In the genomic region with DNA sequence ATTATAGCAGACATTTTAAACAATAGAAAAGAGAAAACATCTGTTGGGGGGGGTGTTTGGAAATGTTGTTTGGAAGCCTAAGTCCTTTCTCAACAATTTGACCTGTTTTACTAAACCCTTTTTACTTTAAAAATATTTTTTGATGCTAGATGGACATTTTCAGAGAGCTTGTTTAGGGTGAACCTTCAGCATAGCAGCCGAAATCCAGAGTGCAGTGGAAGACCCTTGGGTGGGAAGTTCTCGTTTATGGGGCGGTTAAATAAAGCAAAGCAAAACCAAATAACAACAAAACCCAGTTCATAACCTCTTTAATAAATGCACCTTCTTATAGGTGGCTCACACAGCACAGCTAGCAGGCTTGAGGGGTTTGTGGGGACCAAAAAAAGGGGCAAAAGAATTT, we compare ENCODE assay signal across 8 mouse cellular contexts.
DNase-seq lines count a peak whose midpoint lies in the region; ATAC-seq and TF ChIP-seq lines count a peak whose summit lies in the region.

No protein-coding gene starts in this region.

- no peak for TF ChIP-seq CTCF in liver, embryonic 14.5 days (IDR thresholded peaks at IDR 0.05; ENCODE audit: low read depth)

- WGBS in heart, embryonic 11.5 days (ENCODE audit: insufficient replicate concordance): 83% methylated on average over 3 of the region's 3 CpGs
- WGBS in neural tube, embryonic 11.5 days: 88% methylated on average over 3 of the region's 3 CpGs
- WGBS in liver, embryonic 14.5 days (ENCODE audit: insufficient replicate concordance): 49% methylated on average over 3 of the region's 3 CpGs

- no peaks in the 10 kb centered on the region for H3K9me3 ChIP-seq in heart, embryonic 11.5 days (replicated peaks; ENCODE audit: control insufficient read depth, low read length)
- H3K9me3 ChIP-seq in neural tube, embryonic 11.5 days (ENCODE audit: control insufficient read depth, low read length): no peaks in the 10 kb centered on the region
- H3K9me3 ChIP-seq in liver, embryonic 14.5 days (ENCODE audit: control insufficient read depth, low read length): no peaks in the 10 kb centered on the region

- H3K27ac ChIP-seq in heart, embryonic 11.5 days (ENCODE audit: low read depth, low read length): no peak overlapping the region
- H3K27ac ChIP-seq in neural tube, embryonic 11.5 days (ENCODE audit: low read depth, low read length): no peak overlapping the region
- no peak overlapping the region for H3K27ac ChIP-seq in liver, embryonic 14.5 days

- H3K27me3 ChIP-seq in heart, embryonic 11.5 days (ENCODE audit: control insufficient read depth, insufficient read depth, low read length): peaks cover 80% of the 10 kb centered on the region
- H3K27me3 ChIP-seq in neural tube, embryonic 11.5 days (ENCODE audit: control insufficient read depth, insufficient read depth, low read length): peaks cover 69% of the 10 kb centered on the region
- H3K27me3 ChIP-seq in liver, embryonic 14.5 days (ENCODE audit: control insufficient read depth, insufficient read depth, low read length): peaks cover 50% of the 10 kb centered on the region

- no peak overlapping the region for H3K9ac ChIP-seq in heart, embryonic 11.5 days (ENCODE audit: low read depth, low read length)
- H3K9ac ChIP-seq in neural tube, embryonic 11.5 days (ENCODE audit: low read length): peak overlapping the region; percentile 91
- no peak overlapping the region for H3K9ac ChIP-seq in liver, embryonic 14.5 days (replicated peaks)

- H3K36me3 ChIP-seq in heart, embryonic 11.5 days (ENCODE audit: control insufficient read depth, insufficient read depth, low read length): no peaks in the 10 kb centered on the region
- no peaks in the 10 kb centered on the region for H3K36me3 ChIP-seq in neural tube, embryonic 11.5 days (ENCODE audit: control insufficient read depth, insufficient read depth, low read length)
- no peaks in the 10 kb centered on the region for H3K36me3 ChIP-seq in liver, embryonic 14.5 days (replicated peaks; ENCODE audit: control insufficient read depth, insufficient read depth, low read depth)

- H3K4me2 ChIP-seq in heart, embryonic 11.5 days: peak overlapping the region; percentile 93
- H3K4me2 ChIP-seq in neural tube, embryonic 11.5 days (ENCODE audit: low read depth): peak overlapping the region; percentile 79
- 0 out of 2 replicates have a peak overlapping the region, but pooled peaks have one; percentile 6 for H3K4me2 ChIP-seq in liver, embryonic 14.5 days (ENCODE audit: low read depth)

- no peak for ATAC-seq in heart, embryonic 11.5 days (replicated peaks; ENCODE audit: insufficient number of reproducible peaks, low FRiP score, low TSS enrichment)
- no peak for ATAC-seq in neural tube, embryonic 11.5 days (ENCODE audit: insufficient read depth, low FRiP score, low TSS enrichment)
- no peak for ATAC-seq in liver, embryonic 14.5 days (ENCODE audit: insufficient read depth)
- ATAC-seq in megakaryocyte, adult 5-6 weeks (ENCODE audit: poor library complexity, severe bottlenecking): no peak

- H3K4me3 ChIP-seq in heart, embryonic 11.5 days (ENCODE audit: low read depth, low read length): peak overlapping the region; percentile 78
- peak overlapping the region; percentile 67 for H3K4me3 ChIP-seq in neural tube, embryonic 11.5 days (ENCODE audit: low read depth, low read length)
- peak overlapping the region in 1 of 2 experiments; percentile 46; a peak in 1 of 4 replicates for H3K4me3 ChIP-seq in liver, embryonic 14.5 days (ENCODE audit: insufficient read depth in 1 of 2, low read depth in 2 of 2, low read length in 2 of 2)

- DNase-seq in heart, adult 18-20 months: no peak
- no peak for DNase-seq in neural tube, embryonic 11.5 days (ENCODE audit: low spot score)
- DNase-seq in neural tube, embryonic 10.5 days (ENCODE audit: extremely low spot score, low spot score): no peak
- DNase-seq in liver, embryonic 14.5 days (ENCODE audit: low read depth in 3 of 3, low spot score in 3 of 3): no peak
- no peak for DNase-seq in adrenal gland, postnatal 4 days (ENCODE audit: low spot score in 2 of 2)
- DNase-seq in adrenal gland, postnatal 36 days: no peak

- peaks cover 5% of the 10 kb centered on the region; the same call in 1 of the 2 replicates for H3K4me1 ChIP-seq in heart, embryonic 11.5 days (ENCODE audit: control insufficient read depth, insufficient read depth, low read length)
- peaks cover 2% of the 10 kb centered on the region; the same call in 1 of the 2 replicates for H3K4me1 ChIP-seq in neural tube, embryonic 11.5 days (ENCODE audit: control insufficient read depth, insufficient read depth, low read length)
- H3K4me1 ChIP-seq in liver, embryonic 14.5 days (replicated peaks; ENCODE audit: control insufficient read depth in 2 of 2, insufficient read depth in 2 of 2, low read length in 1 of 2): no peaks in the 10 kb centered on the region

- no peak for TF ChIP-seq EP300 in liver, embryonic 14.5 days (IDR thresholded peaks at IDR 0.05; ENCODE audit: low read depth)

Comparison
In these comparisons a context has a peak if more than half of its experiments do, and no peak if none do; other contexts are left out.
1. H3K4me2 ChIP-seq: peak in every context shown above with its lines; median percentile 93 in heart, embryonic 11.5 days; 79 in neural tube, embryonic 11.5 days; 6 in liver, embryonic 14.5 days.